Mouse (Mus musculus): ENCODE results near the gene Wwp2. TPM values are rescaled to one million over a fixed set of nuclear protein-coding genes. Genes with fewer than 3 reads are reported as not detected.

The Wwp2 gene
- total and polyA plus RNA-seq, 2 experiments from 2014 or later = 34.9 to 37.0 TPM

DNA sequence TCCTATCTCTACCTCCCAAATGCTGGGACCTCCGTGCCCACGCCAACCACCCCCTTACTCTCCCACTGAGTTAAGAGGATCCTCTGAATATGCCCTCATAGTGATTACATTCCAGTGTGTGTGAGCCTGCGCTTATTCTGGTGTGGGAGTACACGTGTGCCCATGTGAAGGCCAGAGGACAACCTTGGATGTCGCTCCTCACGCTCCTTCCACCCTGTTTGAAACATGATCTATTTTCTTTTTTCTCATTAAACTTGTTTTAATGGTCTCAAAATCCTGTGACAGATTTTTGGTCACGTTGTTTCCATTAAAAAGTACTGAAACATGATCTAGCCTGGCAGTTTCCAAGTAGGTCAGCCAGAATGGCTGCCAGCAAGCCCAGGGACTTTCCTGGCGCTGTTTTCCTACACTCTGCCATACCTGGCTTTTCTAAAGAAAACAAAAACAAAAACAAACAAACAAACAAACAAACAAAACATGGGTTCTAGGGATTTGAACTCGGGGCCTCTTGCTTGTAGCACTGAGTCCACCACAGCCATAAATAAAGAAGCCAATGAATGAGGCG is 40.0 kb upstream of the Wwp2 start:
- Histone ChIP-seq H3K4me1 (ENCODE audit: insufficient read depth) (no peaks in the 10 kb centered on the region), H3K27ac (ENCODE audit: low read depth, low read length) (no peak overlapping the region), H3K4me2 (ENCODE audit: low read depth) (no peak overlapping the region), H3K27me3 (ENCODE audit: insufficient read depth, low read length) (no peaks in the 10 kb centered on the region), H3K36me3 (ENCODE audit: insufficient read depth) (no peaks in the 10 kb centered on the region), H3K9me3 (ENCODE audit: low read length) (no peaks in the 10 kb centered on the region), H3K4me3 (ENCODE audit: low read depth, low read length) (no peak overlapping the region), H3K9ac (no peak overlapping the region)
- WGBS = 89% methylated on average over 10 of the region's 10 CpGs
- no peak for TF ChIP-seq CTCF (IDR thresholded peaks at IDR 0.05; ENCODE audit: low read depth)
- no peak for ATAC-seq
- no peak for DNase-seq

DNA sequence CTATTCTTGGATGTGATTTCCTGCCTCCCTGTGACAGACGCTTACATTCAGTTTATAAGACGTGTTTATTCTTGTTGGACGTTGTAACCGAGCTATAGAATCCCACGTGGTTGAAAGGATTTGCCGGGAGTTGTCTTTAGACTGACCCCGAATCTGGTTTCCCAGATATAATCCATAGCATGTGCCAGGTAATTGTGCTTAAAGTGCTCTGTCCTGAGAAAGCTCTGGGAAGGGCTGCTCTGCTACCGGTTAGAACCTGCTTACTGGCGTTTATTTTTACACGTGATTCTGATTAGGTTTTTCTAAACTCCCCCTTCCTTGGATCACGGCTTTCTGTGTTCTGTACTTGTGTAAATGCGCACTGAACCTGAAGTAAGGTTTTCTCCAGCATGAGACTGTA is 38.5 kb upstream of the Wwp2 start:
- no peak overlapping the region for H3K9ac ChIP-seq

DNA sequence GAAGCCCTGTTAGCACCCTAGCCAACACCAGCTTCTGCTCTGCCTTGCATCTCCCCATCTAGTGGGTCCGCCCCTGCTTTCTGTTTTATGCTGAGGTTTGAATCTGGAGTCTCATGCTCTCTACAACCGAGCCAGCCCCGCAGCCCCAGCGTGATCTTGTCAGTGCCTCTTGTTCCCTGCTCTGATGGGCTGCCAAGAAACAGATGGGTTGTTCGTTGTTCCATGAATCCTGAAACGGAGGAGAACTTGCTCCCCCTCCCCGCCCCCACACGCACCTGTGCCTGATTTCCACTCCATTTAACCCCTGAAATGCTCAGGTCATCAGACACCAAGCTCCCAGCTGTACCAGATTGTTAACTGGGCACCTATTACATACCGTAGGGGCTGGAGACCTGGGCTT is 36.7 kb upstream of the Wwp2 start:
- peaks cover 11% of the 10 kb centered on the region; the same call in 1 of the 2 replicates for H3K4me1 ChIP-seq (ENCODE audit: insufficient read depth)
- no peak for TF ChIP-seq CTCF (IDR thresholded peaks at IDR 0.05; ENCODE audit: low read depth)
- H3K27ac ChIP-seq (ENCODE audit: low read depth, low read length) = no peak overlapping the region
- DNase-seq (no peak), ATAC-seq (no peak)
- no peak overlapping the region for H3K9ac ChIP-seq
- no peaks in the 10 kb centered on the region for H3K27me3 ChIP-seq (ENCODE audit: insufficient read depth, low read length)
- no peak overlapping the region for H3K4me3 ChIP-seq (ENCODE audit: low read depth, low read length)
- no peaks in the 10 kb centered on the region for H3K9me3 ChIP-seq (ENCODE audit: low read length)
- WGBS = 28% methylated on average over 9 of the region's 9 CpGs
- no peaks in the 10 kb centered on the region for H3K36me3 ChIP-seq (ENCODE audit: insufficient read depth)
- H3K4me2 ChIP-seq (ENCODE audit: low read depth) = no peak overlapping the region

More for the DNA sequence above, 38.5 kb upstream of the Wwp2 start:
- no peaks in the 10 kb centered on the region for H3K27me3 ChIP-seq (ENCODE audit: insufficient read depth, low read length)
- no peak for TF ChIP-seq CTCF (IDR thresholded peaks at IDR 0.05; ENCODE audit: low read depth)
- no peak overlapping the region for H3K4me3 ChIP-seq (ENCODE audit: low read depth, low read length)
- no peaks in the 10 kb centered on the region for H3K9me3 ChIP-seq (ENCODE audit: low read length)
- H3K4me1 ChIP-seq (ENCODE audit: insufficient read depth) = peaks cover 3% of the 10 kb centered on the region; the same call in 1 of the 2 replicates
- H3K4me2 ChIP-seq (ENCODE audit: low read depth) = no peak overlapping the region
- H3K36me3 ChIP-seq (ENCODE audit: insufficient read depth) = no peaks in the 10 kb centered on the region
- no peak overlapping the region for H3K27ac ChIP-seq (ENCODE audit: low read depth, low read length)
- DNase-seq (no peak), ATAC-seq (no peak)
- WGBS = 57% methylated on average over 12 of the region's 12 CpGs

DNA sequence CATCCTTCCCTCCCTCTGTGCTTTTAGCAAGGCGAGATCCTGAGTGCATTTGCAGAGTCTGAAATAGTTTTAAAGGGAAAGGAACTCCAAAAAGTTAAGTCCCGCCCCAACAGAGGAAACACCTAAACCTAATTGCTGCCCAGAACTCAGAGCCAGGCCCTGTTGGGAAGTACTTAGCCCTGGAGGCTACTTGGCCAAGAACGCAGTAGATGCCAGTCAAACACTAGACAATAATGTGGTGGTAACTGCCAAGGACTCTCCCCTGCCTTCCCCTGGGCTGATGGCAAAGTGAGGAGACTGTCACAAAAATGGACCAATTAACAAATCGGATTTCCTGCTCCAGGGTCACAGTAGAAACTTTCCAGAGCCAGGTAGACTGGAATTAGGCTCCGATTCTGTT is 34.3 kb upstream of the Wwp2 start:
- H3K9ac ChIP-seq = no peak overlapping the region
- H3K4me3 ChIP-seq (ENCODE audit: low read depth, low read length) = no peak overlapping the region
- H3K27me3 ChIP-seq (ENCODE audit: insufficient read depth, low read length) = no peaks in the 10 kb centered on the region
- no peak overlapping the region for H3K27ac ChIP-seq (ENCODE audit: low read depth, low read length)
- peaks cover 11% of the 10 kb centered on the region; the same call in 1 of the 2 replicates for H3K4me1 ChIP-seq (ENCODE audit: insufficient read depth)
- H3K4me2 ChIP-seq (ENCODE audit: low read depth) = no peak overlapping the region
- no peaks in the 10 kb centered on the region for H3K9me3 ChIP-seq (ENCODE audit: low read length)
- 65% methylated on average over 5 of the region's 5 CpGs for WGBS
- DNase-seq = no peak
- no peak for TF ChIP-seq CTCF (IDR thresholded peaks at IDR 0.05; ENCODE audit: low read depth)
- no peaks in the 10 kb centered on the region for H3K36me3 ChIP-seq (ENCODE audit: insufficient read depth)
- ATAC-seq = no peak

DNA sequence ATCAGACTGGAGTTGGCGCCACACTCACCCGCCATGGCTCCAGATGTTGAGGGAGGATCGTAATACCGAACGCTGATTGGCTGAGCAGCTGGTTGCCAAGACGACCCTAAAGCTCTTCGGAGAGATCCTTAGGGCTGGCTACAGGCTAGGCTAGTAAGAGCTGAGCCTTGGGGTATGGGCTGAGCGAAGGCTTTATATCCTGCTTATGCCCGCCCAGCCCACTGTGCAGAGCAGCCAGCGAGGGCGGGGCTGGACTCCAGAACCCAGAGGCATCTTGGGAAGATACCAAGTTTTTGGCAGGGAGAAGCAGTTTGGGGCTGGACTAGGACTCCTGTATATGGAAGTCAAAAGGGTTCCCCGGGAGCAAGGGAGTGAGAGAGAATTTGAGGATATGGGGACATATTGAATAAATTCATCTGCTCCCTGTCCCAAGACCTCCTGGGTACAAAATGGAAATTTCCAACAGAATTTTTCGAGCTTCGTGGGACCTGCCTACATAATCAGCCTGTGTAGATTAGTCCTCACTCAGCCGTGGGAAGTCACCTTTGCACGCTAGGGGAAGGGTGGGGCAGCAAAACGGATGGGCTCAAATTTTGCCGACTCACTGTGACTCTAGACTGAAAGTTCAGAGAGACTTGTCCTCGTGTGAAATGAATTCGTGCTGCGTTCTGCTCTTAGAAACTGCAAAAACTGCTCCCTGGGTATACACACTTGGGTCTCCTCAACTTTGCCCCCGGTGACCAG is 33.0 kb upstream of the Wwp2 start, which contains the start of gene Nqo1:
Gene Nqo1 (minus strand): TSS at position 169 of the 744 bp plus-strand sequence.
- 11% methylated on average over 22 of the region's 22 CpGs for WGBS
- peak; percentile 98 for ATAC-seq
- Histone ChIP-seq H3K4me3 (ENCODE audit: low read depth, low read length) (peak within 1 kb of the TSS; percentile 38), H3K9ac (peak within 1 kb of the TSS; percentile 31), H3K27me3 (ENCODE audit: insufficient read depth, low read length) (no peaks in the 10 kb centered on the region), H3K4me1 (ENCODE audit: insufficient read depth) (peaks cover 11% of the 10 kb centered on the region; the same call in 1 of the 2 replicates), H3K36me3 (ENCODE audit: insufficient read depth) (0 out of 2 replicates have a peak, but pooled peaks cover 6% of the 10 kb centered on the region), H3K27ac (ENCODE audit: low read depth, low read length) (peak within 1 kb of the TSS; percentile 36; the same call in 1 of the 2 replicates), H3K9me3 (ENCODE audit: low read length) (no peaks in the 10 kb centered on the region), H3K4me2 (ENCODE audit: low read depth) (peak within 1 kb of the TSS; percentile 63)
- peak; percentile 86 for DNase-seq
- TF ChIP-seq CTCF (IDR thresholded peaks at IDR 0.05; ENCODE audit: low read depth) = no peak

DNA sequence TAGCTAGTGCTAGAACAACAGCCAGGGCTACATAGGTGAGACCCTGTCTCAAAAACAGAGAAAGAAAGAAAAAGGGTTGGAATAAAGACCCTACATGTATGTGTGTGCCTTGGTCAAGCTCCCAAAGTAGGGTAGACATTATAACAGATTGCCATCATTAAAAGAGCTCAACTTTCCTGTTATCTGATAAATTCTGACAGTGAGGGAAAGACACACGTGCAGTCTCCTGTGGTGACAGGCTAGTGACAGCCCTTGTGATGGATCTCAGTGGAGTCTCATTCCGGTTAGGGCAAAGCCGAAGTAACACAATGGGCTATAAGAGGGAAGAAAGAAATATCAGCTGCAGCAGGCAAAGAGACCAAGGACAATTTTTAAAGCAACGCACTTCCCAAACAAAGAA is 32.1 kb upstream of the Wwp2 start:
- no peak overlapping the region for H3K27ac ChIP-seq (ENCODE audit: low read depth, low read length)
- H3K9ac ChIP-seq = no peak overlapping the region
- no peak overlapping the region for H3K4me2 ChIP-seq (ENCODE audit: low read depth)
- peaks cover 10% of the 10 kb centered on the region for H3K36me3 ChIP-seq (ENCODE audit: insufficient read depth)
- no peaks in the 10 kb centered on the region for H3K9me3 ChIP-seq (ENCODE audit: low read length)
- WGBS = 76% methylated on average over 4 of the region's 4 CpGs
- no peak for ATAC-seq
- H3K4me1 ChIP-seq (ENCODE audit: insufficient read depth) = peaks cover 11% of the 10 kb centered on the region; the same call in 1 of the 2 replicates
- TF ChIP-seq CTCF (IDR thresholded peaks at IDR 0.05; ENCODE audit: low read depth) = no peak
- H3K27me3 ChIP-seq (ENCODE audit: insufficient read depth, low read length) = no peaks in the 10 kb centered on the region
- no peak for DNase-seq
- H3K4me3 ChIP-seq (ENCODE audit: low read depth, low read length) = no peak overlapping the region

DNA sequence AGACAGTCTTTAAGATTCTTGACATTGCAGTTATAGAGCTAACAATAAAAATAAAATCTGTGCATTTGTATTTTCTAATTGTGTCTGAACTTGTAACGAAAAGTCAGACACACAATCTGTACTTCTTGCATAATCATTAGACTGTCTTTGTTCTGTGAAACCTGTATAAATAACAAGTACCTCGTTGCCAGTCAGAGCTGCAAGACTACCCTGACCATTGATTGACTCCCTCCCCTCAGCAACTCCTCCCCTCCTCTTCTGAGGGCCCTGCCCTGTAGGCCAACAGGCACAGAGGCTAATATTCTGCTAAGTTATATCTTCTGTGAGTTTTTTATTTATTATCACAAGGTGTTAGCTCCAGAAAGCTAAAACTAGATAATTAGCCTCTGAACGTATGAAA is 30.2 kb upstream of the Wwp2 start:
- no peak overlapping the region for H3K27ac ChIP-seq (ENCODE audit: low read depth, low read length)
- peaks cover 27% of the 10 kb centered on the region for H3K36me3 ChIP-seq (ENCODE audit: insufficient read depth)
- 61% methylated on average over 3 of the region's 3 CpGs for WGBS
- no peak for TF ChIP-seq CTCF (IDR thresholded peaks at IDR 0.05; ENCODE audit: low read depth)
- H3K4me3 ChIP-seq (ENCODE audit: low read depth, low read length) = no peak overlapping the region
- H3K27me3 ChIP-seq (ENCODE audit: insufficient read depth, low read length) = no peaks in the 10 kb centered on the region
- no peaks in the 10 kb centered on the region for H3K9me3 ChIP-seq (ENCODE audit: low read length)
- peaks cover 11% of the 10 kb centered on the region; the same call in 1 of the 2 replicates for H3K4me1 ChIP-seq (ENCODE audit: insufficient read depth)
- no peak overlapping the region for H3K4me2 ChIP-seq (ENCODE audit: low read depth)
- DNase-seq = no peak
- ATAC-seq = no peak
- H3K9ac ChIP-seq = no peak overlapping the region

Data from forebrain, postnatal 0 days (tissue).